Mouse (Mus musculus) cerebellum, adult 9-10 months (tissue): ENCODE measurements around the gene Zfp428.
"Not testable (repeated sequence)": the region's sequence is repeated elsewhere in the genome, so short reads cannot be mapped to it uniquely, and the experiment has no call there.

Experiments used
- DNase-seq: peaks from one replicate; pipeline ENCODE4 v3.0.0; 2022

The Zfp428 gene

GRCm38 (mm10) chr7:24481474-24482207 lies 25.2 kb upstream of the Zfp428 start, which contains the start of gene Cadm4:
Gene Cadm4, plus strand, starts transcription at chr7:24482023.
- DNase-seq = peak; percentile 95

- peak; percentile 51 for DNase-seq
Observed at GRCm38 (mm10) chr7:24482208-24483020, 24.4 kb upstream of the Zfp428 start.

GRCm38 (mm10) chr7:24483291-24483690 lies 23.5 kb upstream of the Zfp428 start:
- peak; percentile 68 for DNase-seq

- DNase-seq = no peak
Observed at GRCm38 (mm10) chr7:24485481-24485880, 21.3 kb upstream of the Zfp428 start.

GRCm38 (mm10) chr7:24486654-24487130 lies 20.1 kb upstream of the Zfp428 start:
- DNase-seq = peak; percentile 49

GRCm38 (mm10) chr7:24487403-24487802 lies 19.4 kb upstream of the Zfp428 start:
- DNase-seq = peak; percentile 37

GRCm38 (mm10) chr7:24488303-24488702 lies 18.5 kb upstream of the Zfp428 start:
- peak; percentile 67 for DNase-seq

- no peak for DNase-seq
Observed at GRCm38 (mm10) chr7:24499856-24500577, 6.8 kb upstream of the Zfp428 start.

- peak; percentile 60 for DNase-seq
Observed at GRCm38 (mm10) chr7:24500929-24501328, 5.9 kb upstream of the Zfp428 start.

GRCm38 (mm10) chr7:24501492-24501891 lies 5.3 kb upstream of the Zfp428 start:
- DNase-seq = peak; percentile 59

GRCm38 (mm10) chr7:24504004-24504403 lies 2.8 kb upstream of the Zfp428 start:
- DNase-seq = no peak

GRCm38 (mm10) chr7:24504868-24505267 lies 1.9 kb upstream of the Zfp428 start:
- DNase-seq = no peak

- no peak for DNase-seq
Observed at GRCm38 (mm10) chr7:24505447-24506064, 1.2 kb upstream of the Zfp428 start.

GRCm38 (mm10) chr7:24506065-24506459 lies 744 bp upstream of the Zfp428 start:
- DNase-seq = peak; percentile 74

GRCm38 (mm10) chr7:24506476-24506837 lies 349 bp upstream of the Zfp428 start:
- DNase-seq = no peak

GRCm38 (mm10) chr7:24507726-24508114 lies 914 bp downstream of the Zfp428 start:
- DNase-seq = no peak

- DNase-seq = no peak
Observed at GRCm38 (mm10) chr7:24512355-24512754, 5.5 kb downstream of the Zfp428 start, which contains the start of gene AC161166.1. Gene AC161166.1, minus strand, starts transcription at chr7:24512455.

- not testable (repeated sequence) for DNase-seq
Observed at GRCm38 (mm10) chr7:24516319-24516718, 9.5 kb downstream of the Zfp428 start.

- DNase-seq = no peak
Observed at GRCm38 (mm10) chr7:24517077-24517476, 10.3 kb downstream of the Zfp428 start.

- DNase-seq = no peak
Observed at GRCm38 (mm10) chr7:24517654-24518053, 10.8 kb downstream of the Zfp428 start.

GRCm38 (mm10) chr7:24519130-24519529 lies 12.3 kb downstream of the Zfp428 start:
- DNase-seq = no peak

GRCm38 (mm10) chr7:24520054-24520453 lies 13.2 kb downstream of the Zfp428 start:
- not testable (repeated sequence) for DNase-seq

GRCm38 (mm10) chr7:24522805-24523204 lies 16.0 kb downstream of the Zfp428 start:
- no peak for DNase-seq
